Mouse (Mus musculus): ENCODE results near the gene Tnp1. TPM values are rescaled to one million over a fixed set of nuclear protein-coding genes. Genes with fewer than 3 reads are reported as not detected.

Tnp1 gene
- polyA plus RNA-seq, 1 experiment from 2014 or later = not detected

- Histone ChIP-seq H3K4me1 (ENCODE audit: control insufficient read depth, insufficient read depth, low read length) (0 out of 2 replicates have a peak, but pooled peaks cover 6% of the 10 kb centered on the region), H3K4me2 (replicated peaks; ENCODE audit: low read depth, low read length) (no peak overlapping the region), H3K9me3 (ENCODE audit: control insufficient read depth, low read depth, low read length) (no peaks in the 10 kb centered on the region), H3K9ac (replicated peaks; ENCODE audit: low read depth, low read length) (no peak overlapping the region), H3K36me3 (ENCODE audit: control insufficient read depth, insufficient read depth, low read length) (no peaks in the 10 kb centered on the region), H3K27ac (ENCODE audit: low read length) (no peak overlapping the region), H3K27me3 (ENCODE audit: control insufficient read depth, insufficient read depth, low read length) (no peaks in the 10 kb centered on the region), H3K4me3 (ENCODE audit: low read depth, low read length) (no peak overlapping the region)
- WGBS = 90% methylated on average over 5 of the region's 6 CpGs
- ATAC-seq (ENCODE audit: insufficient number of reproducible peaks, insufficient read depth, low FRiP score, low read depth) = no peak
These were observed 31.4 kb upstream of the Tnp1 start for GRCm38 (mm10) chr1:73046896-73047672.

DNA sequence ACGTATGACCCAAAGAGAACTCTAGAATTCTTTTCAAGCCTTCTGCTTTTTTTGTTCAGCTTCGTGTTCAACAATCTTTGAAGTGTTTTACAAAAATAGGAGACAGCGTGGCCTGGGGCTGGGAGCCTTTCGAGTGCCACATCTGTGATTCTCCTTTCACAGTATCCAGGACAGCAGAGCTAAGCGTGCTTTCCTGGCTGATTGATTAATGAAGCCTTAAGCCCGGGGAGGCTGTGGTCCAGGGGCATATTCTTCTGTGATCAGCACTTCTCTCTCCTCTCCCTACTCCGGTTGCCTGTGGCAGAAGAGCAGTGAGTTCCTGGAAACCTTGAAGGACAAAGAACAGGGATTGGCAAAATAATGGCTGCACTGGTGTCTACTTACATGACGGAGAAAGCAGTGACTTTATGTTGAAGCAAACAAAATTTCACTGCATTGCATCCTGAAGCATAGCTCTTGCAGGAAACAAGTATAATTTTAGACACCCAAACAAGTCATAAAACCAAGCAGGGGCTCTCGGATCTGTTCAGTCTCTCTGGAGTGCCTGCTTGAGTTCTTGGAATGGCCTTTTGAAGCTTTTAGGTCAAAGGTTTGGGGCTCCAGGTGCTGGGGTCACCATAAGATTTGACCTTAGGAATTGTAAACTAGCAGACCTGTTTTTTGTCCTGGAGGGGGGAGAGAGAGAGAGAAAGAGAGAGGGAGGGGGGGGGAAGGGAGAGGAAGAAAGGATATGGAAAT, 30.4 kb upstream of the Tnp1 start:
- Histone ChIP-seq H3K9ac (replicated peaks; ENCODE audit: low read depth, low read length) (no peak overlapping the region), H3K27me3 (ENCODE audit: control insufficient read depth, insufficient read depth, low read length) (no peaks in the 10 kb centered on the region), H3K36me3 (ENCODE audit: control insufficient read depth, insufficient read depth, low read length) (no peaks in the 10 kb centered on the region), H3K4me3 (ENCODE audit: low read depth, low read length) (no peak overlapping the region), H3K4me1 (ENCODE audit: control insufficient read depth, insufficient read depth, low read length) (0 out of 2 replicates have a peak, but pooled peaks cover 6% of the 10 kb centered on the region), H3K27ac (ENCODE audit: low read length) (peak overlapping the region; percentile 40; the same call in 1 of the 2 replicates), H3K4me2 (replicated peaks; ENCODE audit: low read depth, low read length) (no peak overlapping the region), H3K9me3 (ENCODE audit: control insufficient read depth, low read depth, low read length) (no peaks in the 10 kb centered on the region)
- WGBS = 17% methylated on average over 9 of the region's 9 CpGs
- ATAC-seq (ENCODE audit: insufficient number of reproducible peaks, insufficient read depth, low FRiP score, low read depth) = no peak

GRCm38 (mm10) chr1:73043671-73044070, 28.0 kb upstream of the Tnp1 start:
- H3K9me3 ChIP-seq (ENCODE audit: control insufficient read depth, low read depth, low read length) = no peaks in the 10 kb centered on the region
- ATAC-seq (ENCODE audit: insufficient number of reproducible peaks, insufficient read depth, low FRiP score, low read depth) = no peak
- H3K4me1 ChIP-seq (ENCODE audit: control insufficient read depth, insufficient read depth, low read length) = peaks cover 6% of the 10 kb centered on the region; the same call in 1 of the 2 replicates
- H3K4me2 ChIP-seq (replicated peaks; ENCODE audit: low read depth, low read length) = no peak overlapping the region
- H3K9ac ChIP-seq (replicated peaks; ENCODE audit: low read depth, low read length) = no peak overlapping the region
- no peaks in the 10 kb centered on the region for H3K36me3 ChIP-seq (ENCODE audit: control insufficient read depth, insufficient read depth, low read length)
- H3K27me3 ChIP-seq (ENCODE audit: control insufficient read depth, insufficient read depth, low read length) = no peaks in the 10 kb centered on the region
- no peak overlapping the region for H3K27ac ChIP-seq (ENCODE audit: low read length)
- no peak overlapping the region for H3K4me3 ChIP-seq (ENCODE audit: low read depth, low read length)
- 74% methylated on average over 10 of the region's 10 CpGs for WGBS

- Histone ChIP-seq H3K27me3 (ENCODE audit: control insufficient read depth, insufficient read depth, low read length) (no peaks in the 10 kb centered on the region), H3K9ac (replicated peaks; ENCODE audit: low read depth, low read length) (no peak overlapping the region), H3K9me3 (ENCODE audit: control insufficient read depth, low read depth, low read length) (no peaks in the 10 kb centered on the region), H3K36me3 (ENCODE audit: control insufficient read depth, insufficient read depth, low read length) (no peaks in the 10 kb centered on the region), H3K4me2 (replicated peaks; ENCODE audit: low read depth, low read length) (no peak overlapping the region), H3K4me1 (ENCODE audit: control insufficient read depth, insufficient read depth, low read length) (peaks cover 2% of the 10 kb centered on the region; the same call in 1 of the 2 replicates), H3K4me3 (ENCODE audit: low read depth, low read length) (no peak overlapping the region), H3K27ac (ENCODE audit: low read length) (no peak overlapping the region)
- 62% methylated on average over 3 of the region's 3 CpGs for WGBS
- no peak for ATAC-seq (ENCODE audit: insufficient number of reproducible peaks, insufficient read depth, low FRiP score, low read depth)
These were observed 25.1 kb upstream of the Tnp1 start for GRCm38 (mm10) chr1:73040691-73041425.

GRCm38 (mm10) chr1:73038532-73038931, 22.8 kb upstream of the Tnp1 start:
- Histone ChIP-seq H3K36me3 (ENCODE audit: control insufficient read depth, insufficient read depth, low read length) (no peaks in the 10 kb centered on the region), H3K4me3 (ENCODE audit: low read depth, low read length) (no peak overlapping the region), H3K27ac (ENCODE audit: low read length) (no peak overlapping the region), H3K27me3 (ENCODE audit: control insufficient read depth, insufficient read depth, low read length) (no peaks in the 10 kb centered on the region), H3K9ac (replicated peaks; ENCODE audit: low read depth, low read length) (no peak overlapping the region), H3K9me3 (ENCODE audit: control insufficient read depth, low read depth, low read length) (no peaks in the 10 kb centered on the region), H3K4me2 (replicated peaks; ENCODE audit: low read depth, low read length) (no peak overlapping the region), H3K4me1 (ENCODE audit: control insufficient read depth, insufficient read depth, low read length) (no peaks in the 10 kb centered on the region; the same call in 1 of the 2 replicates)
- WGBS = 77% methylated on average over 3 of the region's 3 CpGs
- peak; percentile 89; the same call in 1 of the 2 replicates for ATAC-seq (ENCODE audit: insufficient number of reproducible peaks, insufficient read depth, low FRiP score, low read depth)

DNA sequence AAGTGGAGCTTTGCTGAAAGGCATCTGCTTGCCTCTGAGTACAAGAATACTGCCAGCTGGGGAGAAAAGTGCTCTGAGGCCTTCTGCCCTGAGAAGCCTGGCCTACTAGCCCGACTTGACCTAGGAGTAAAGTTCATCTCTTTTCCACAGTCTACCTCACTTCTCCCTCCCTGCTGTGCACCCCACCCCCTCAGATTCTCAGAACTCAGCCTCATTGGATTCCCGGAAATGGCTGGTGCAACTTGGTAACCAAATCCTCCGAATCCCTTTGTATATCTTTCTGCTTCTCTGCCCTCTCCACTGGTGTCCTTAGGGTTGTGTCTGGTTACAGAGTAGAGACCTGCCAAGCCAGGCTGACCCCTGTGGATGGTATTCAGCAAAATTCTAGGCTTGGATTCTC, 20.8 kb upstream of the Tnp1 start:
- no peak for ATAC-seq (ENCODE audit: insufficient number of reproducible peaks, insufficient read depth, low FRiP score, low read depth)
- H3K27ac ChIP-seq (ENCODE audit: low read length) = no peak overlapping the region
- no peak overlapping the region for H3K9ac ChIP-seq (replicated peaks; ENCODE audit: low read depth, low read length)
- no peaks in the 10 kb centered on the region for H3K27me3 ChIP-seq (ENCODE audit: control insufficient read depth, insufficient read depth, low read length)
- H3K4me3 ChIP-seq (ENCODE audit: low read depth, low read length) = no peak overlapping the region
- H3K9me3 ChIP-seq (ENCODE audit: control insufficient read depth, low read depth, low read length) = no peaks in the 10 kb centered on the region
- H3K36me3 ChIP-seq (ENCODE audit: control insufficient read depth, insufficient read depth, low read length) = no peaks in the 10 kb centered on the region
- WGBS = 59% methylated on average over 3 of the region's 3 CpGs
- H3K4me1 ChIP-seq (ENCODE audit: control insufficient read depth, insufficient read depth, low read length) = no peaks in the 10 kb centered on the region; the same call in 1 of the 2 replicates
- H3K4me2 ChIP-seq (replicated peaks; ENCODE audit: low read depth, low read length) = no peak overlapping the region

DNA sequence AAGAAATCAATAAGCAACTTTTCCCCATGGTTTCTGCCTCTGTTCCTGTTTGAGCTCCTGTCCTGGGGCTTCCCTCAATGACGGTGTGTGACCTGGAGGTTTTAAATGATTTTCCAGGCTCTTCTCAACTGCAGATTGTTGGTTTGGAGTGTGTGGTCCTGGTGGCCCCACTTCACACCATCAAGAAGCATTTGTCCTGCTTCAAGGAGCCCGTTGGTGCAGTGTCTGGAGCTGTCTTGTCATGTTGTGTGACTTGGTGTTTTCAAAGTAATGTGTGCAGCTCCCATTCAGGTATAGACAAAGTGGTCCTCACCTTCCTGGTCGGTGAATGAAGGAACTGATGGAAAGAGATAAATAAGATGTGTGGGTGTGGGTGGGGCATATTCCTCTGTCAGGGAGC, 20.0 kb upstream of the Tnp1 start:
- Histone ChIP-seq H3K9ac (replicated peaks; ENCODE audit: low read depth, low read length) (no peak overlapping the region), H3K36me3 (ENCODE audit: control insufficient read depth, insufficient read depth, low read length) (no peaks in the 10 kb centered on the region), H3K9me3 (ENCODE audit: control insufficient read depth, low read depth, low read length) (no peaks in the 10 kb centered on the region), H3K27me3 (ENCODE audit: control insufficient read depth, insufficient read depth, low read length) (no peaks in the 10 kb centered on the region), H3K4me3 (ENCODE audit: low read depth, low read length) (no peak overlapping the region), H3K4me1 (ENCODE audit: control insufficient read depth, insufficient read depth, low read length) (no peaks in the 10 kb centered on the region; the same call in 1 of the 2 replicates), H3K27ac (ENCODE audit: low read length) (no peak overlapping the region), H3K4me2 (replicated peaks; ENCODE audit: low read depth, low read length) (no peak overlapping the region)
- 82% methylated on average over 3 of the region's 3 CpGs for WGBS
- ATAC-seq (ENCODE audit: insufficient number of reproducible peaks, insufficient read depth, low FRiP score, low read depth) = no peak

DNA sequence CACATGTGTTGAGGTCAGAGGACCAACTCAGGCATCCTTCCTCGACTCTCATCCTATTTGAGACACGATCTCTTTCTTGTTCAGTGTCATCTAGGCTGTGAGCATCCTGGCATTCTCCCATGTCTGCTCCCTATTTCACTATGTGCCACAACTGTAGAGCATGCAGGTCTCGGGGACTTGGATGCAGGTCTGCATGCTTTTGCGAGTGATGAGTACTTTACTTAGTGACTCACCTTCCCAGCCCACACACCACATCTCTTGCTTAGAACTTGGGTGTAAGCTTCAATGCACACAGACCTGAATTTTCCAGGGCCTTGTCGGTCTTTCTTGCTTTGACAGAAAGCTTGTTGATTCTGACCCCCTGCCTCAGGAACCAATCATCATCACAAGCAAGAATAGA, 16.8 kb upstream of the Tnp1 start:
- Histone ChIP-seq H3K4me3 (ENCODE audit: low read depth, low read length) (no peak overlapping the region), H3K9me3 (ENCODE audit: control insufficient read depth, low read depth, low read length) (no peaks in the 10 kb centered on the region), H3K9ac (replicated peaks; ENCODE audit: low read depth, low read length) (no peak overlapping the region), H3K27ac (ENCODE audit: low read length) (no peak overlapping the region), H3K4me1 (ENCODE audit: control insufficient read depth, insufficient read depth, low read length) (no peaks in the 10 kb centered on the region), H3K27me3 (ENCODE audit: control insufficient read depth, insufficient read depth, low read length) (no peaks in the 10 kb centered on the region), H3K4me2 (replicated peaks; ENCODE audit: low read depth, low read length) (no peak overlapping the region), H3K36me3 (ENCODE audit: control insufficient read depth, insufficient read depth, low read length) (no peaks in the 10 kb centered on the region)
- 91% methylated on average over 5 of the region's 5 CpGs for WGBS
- no peak for ATAC-seq (ENCODE audit: insufficient number of reproducible peaks, insufficient read depth, low FRiP score, low read depth)

Measured in stomach, embryonic 14.5 days (tissue).